Comparison of ENCODE assay signal across 26 mouse cellular contexts in genomic region chr4:123814030-123814501, GRCm38 (mm10). TPM values are rescaled to one million over a fixed set of nuclear protein-coding genes. Genes with fewer than 3 reads are reported as not detected.
DNase-seq lines count a peak whose midpoint lies in the region; ATAC-seq and TF ChIP-seq lines count a peak whose summit lies in the region.
"Had no signal": no experiment of that assay in that cellular context is flagged by ENCODE, and none has a peak within 500 bp of the region (broad histone marks: within the 10 kb centered on the region; RNA-seq: fewer than 3 reads in every experiment).

No protein-coding gene starts in this region.

- POLR2A ChIA-PET in Patski (lab: Charles Lee): no interaction called here

- H3K9me3 ChIP-seq in hindbrain, embryonic 11.5 days (ENCODE audit: control insufficient read depth, low read length): no peaks in the 10 kb centered on the region
- H3K9me3 ChIP-seq in hindbrain, embryonic 12.5 days (replicated peaks): no peaks in the 10 kb centered on the region; the same call in 1 of the 2 replicates
- no peaks in the 10 kb centered on the region for H3K9me3 ChIP-seq in midbrain, embryonic 14.5 days (ENCODE audit: control insufficient read depth, low read length)
- H3K9me3 ChIP-seq in midbrain, embryonic 10.5 days (replicated peaks): no peaks in the 10 kb centered on the region
- H3K9me3 ChIP-seq: embryonic facial prominence, embryonic 12.5 days; forebrain, embryonic 12.5 days; heart, embryonic 15.5 days; intestine, embryonic 15.5 days; liver, embryonic 13.5 days; neural tube, embryonic 15.5 days had no signal

- H3K4me1 ChIP-seq in hindbrain, embryonic 11.5 days (replicated peaks; ENCODE audit: control insufficient read depth, insufficient read depth, low read length): no peaks in the 10 kb centered on the region
- H3K4me1 ChIP-seq in hindbrain, embryonic 12.5 days: peaks cover 6% of the 10 kb centered on the region
- H3K4me1 ChIP-seq in midbrain, embryonic 14.5 days (ENCODE audit: control insufficient read depth, insufficient read depth, low read length): no peaks in the 10 kb centered on the region
- peaks cover 11% of the 10 kb centered on the region for H3K4me1 ChIP-seq in midbrain, embryonic 10.5 days
- H3K4me1 ChIP-seq: intestine, embryonic 15.5 days; liver, embryonic 13.5 days; neural tube, embryonic 15.5 days had no signal

- no peak for ATAC-seq in hindbrain, embryonic 11.5 days (ENCODE audit: low FRiP score)
- no peak for ATAC-seq in hindbrain, embryonic 12.5 days (ENCODE audit: low FRiP score)
- ATAC-seq in midbrain, embryonic 14.5 days (ENCODE audit: low FRiP score, low TSS enrichment): no peak
- peak; percentile 91 for ATAC-seq in Patski
- ATAC-seq: hindbrain, embryonic 16.5 days; intestine, embryonic 15.5 days had no signal

- H3K27ac ChIP-seq in hindbrain, embryonic 11.5 days (ENCODE audit: low read depth, low read length): no peak overlapping the region
- H3K27ac ChIP-seq in hindbrain, embryonic 12.5 days: no peak overlapping the region
- no peak overlapping the region for H3K27ac ChIP-seq in midbrain, embryonic 14.5 days (replicated peaks; ENCODE audit: low read depth, low read length)
- H3K27ac ChIP-seq in midbrain, embryonic 10.5 days (replicated peaks): no peak overlapping the region
- H3K27ac ChIP-seq: embryonic facial prominence, embryonic 12.5 days; forebrain, embryonic 12.5 days; heart, embryonic 15.5 days; intestine, embryonic 15.5 days; liver, embryonic 13.5 days; neural tube, embryonic 15.5 days; stomach, postnatal 0 days had no signal

- in situ Hi-C loops in Patski (cut with MboI; ENCODE audit: low pct_unique_long_range_greater_than_20kb): no loop called here

- CTCF ChIA-PET in Patski (lab: Charles Lee): interaction anchor here (1.0 to 2.6 kb wide), 2 partner anchors 15 to 56 kb away, joined by 3 to 8 read pairs; no protein-coding TSS in a partner anchor

- H3K36me3 ChIP-seq in hindbrain, embryonic 11.5 days (ENCODE audit: control insufficient read depth, insufficient read depth, low read length): no peaks in the 10 kb centered on the region
- H3K36me3 ChIP-seq in hindbrain, embryonic 12.5 days: no peaks in the 10 kb centered on the region
- no peaks in the 10 kb centered on the region for H3K36me3 ChIP-seq in midbrain, embryonic 14.5 days (ENCODE audit: control insufficient read depth, insufficient read depth, low read length)
- H3K36me3 ChIP-seq in midbrain, embryonic 10.5 days: no peaks in the 10 kb centered on the region
- H3K36me3 ChIP-seq: embryonic facial prominence, embryonic 12.5 days; forebrain, embryonic 12.5 days; heart, embryonic 15.5 days; intestine, embryonic 15.5 days; liver, embryonic 13.5 days; neural tube, embryonic 15.5 days had no signal

- peak; percentile 8 for DNase-seq in hindbrain, embryonic 11.5 days (ENCODE audit: low spot score)
- peak; percentile 2 for DNase-seq in midbrain, embryonic 14.5 days
- DNase-seq in midbrain, embryonic 10.5 days (ENCODE audit: low spot score): no peak
- DNase-seq in Patski (ENCODE audit: low read depth, low spot score): peak; percentile 93
- no peak for DNase-seq in cerebellum, postnatal 10 days
- DNase-seq in frontal cortex, postnatal 10 days (ENCODE audit: low spot score in 2 of 2): no peak
- DNase-seq: adrenal gland, adult 2 months; cerebellum, adult 18-20 months; cerebellum, postnatal 36 days; heart, postnatal 4 days; kidney, postnatal 14 days; layer of hippocampus, adult 9-11 months; liver, embryonic 13.5 days; lung, adult 2 months; lung, postnatal 4 days had no signal

- H3K9ac ChIP-seq in hindbrain, embryonic 11.5 days (ENCODE audit: low read depth, low read length): no peak overlapping the region
- H3K9ac ChIP-seq in hindbrain, embryonic 12.5 days: no peak overlapping the region
- no peak overlapping the region for H3K9ac ChIP-seq in midbrain, embryonic 14.5 days (replicated peaks; ENCODE audit: low read length)
- H3K9ac ChIP-seq: embryonic facial prominence, embryonic 12.5 days; forebrain, embryonic 12.5 days; heart, embryonic 15.5 days; intestine, embryonic 15.5 days; liver, embryonic 13.5 days; neural tube, embryonic 15.5 days had no signal

- TF ChIP-seq CTCF in Patski (IDR thresholded peaks at IDR 0.05): no peak

- H3K4me3 ChIP-seq in hindbrain, embryonic 11.5 days (ENCODE audit: low read depth, low read length): no peak overlapping the region
- no peak overlapping the region for H3K4me3 ChIP-seq in hindbrain, embryonic 12.5 days
- no peak overlapping the region for H3K4me3 ChIP-seq in midbrain, embryonic 14.5 days (replicated peaks; ENCODE audit: low read depth, low read length)
- H3K4me3 ChIP-seq in midbrain, embryonic 10.5 days: no peak overlapping the region
- H3K4me3 ChIP-seq: embryonic facial prominence, embryonic 12.5 days; erythroblast, embryonic 14.5 days; forebrain, embryonic 12.5 days; heart, embryonic 15.5 days; intestine, embryonic 15.5 days; liver, embryonic 13.5 days; neural tube, embryonic 15.5 days had no signal

- H3K4me2 ChIP-seq in hindbrain, embryonic 11.5 days (replicated peaks; ENCODE audit: low read depth, low read length): no peak overlapping the region
- H3K4me2 ChIP-seq in hindbrain, embryonic 12.5 days (replicated peaks): no peak overlapping the region
- no peak overlapping the region for H3K4me2 ChIP-seq in midbrain, embryonic 14.5 days (ENCODE audit: low read length)
- H3K4me2 ChIP-seq: embryonic facial prominence, embryonic 12.5 days; forebrain, embryonic 12.5 days; heart, embryonic 15.5 days; intestine, embryonic 15.5 days; liver, embryonic 13.5 days; neural tube, embryonic 15.5 days had no signal

- WGBS in hindbrain, embryonic 11.5 days: 58% methylated on average over 7 of the region's 7 CpGs
- 57% methylated on average over 7 of the region's 7 CpGs for WGBS in hindbrain, embryonic 12.5 days
- 48% methylated on average over 7 of the region's 7 CpGs for WGBS in midbrain, embryonic 14.5 days
- WGBS in midbrain, embryonic 10.5 days: 69% methylated on average over 7 of the region's 7 CpGs

- no peaks in the 10 kb centered on the region for H3K27me3 ChIP-seq in hindbrain, embryonic 11.5 days (ENCODE audit: control insufficient read depth, insufficient read depth, low read length)
- H3K27me3 ChIP-seq in hindbrain, embryonic 12.5 days: no peaks in the 10 kb centered on the region
- no peaks in the 10 kb centered on the region for H3K27me3 ChIP-seq in midbrain, embryonic 14.5 days (ENCODE audit: control insufficient read depth, insufficient read depth, low read length)
- no peaks in the 10 kb centered on the region for H3K27me3 ChIP-seq in midbrain, embryonic 10.5 days (ENCODE audit: low read depth, poor library complexity, severe bottlenecking)
- H3K27me3 ChIP-seq in Patski: no peaks in the 10 kb centered on the region
- H3K27me3 ChIP-seq: embryonic facial prominence, embryonic 12.5 days; forebrain, embryonic 12.5 days; heart, embryonic 15.5 days; intestine, embryonic 15.5 days; liver, embryonic 13.5 days; neural tube, embryonic 15.5 days had no signal

RNA-seq across cellular contexts. Expression of gene Rhbdl2, which starts 26.4 kb away (rescaled TPM):
- 0.46 and 0.86 TPM in 2 replicates for polyA plus RNA-seq in hindbrain, embryonic 11.5 days (2014; fragmentation: Nextera tagmentation; extraction: Ambion mirVana)
- 0.40 and 0.77 TPM in 2 replicates for polyA plus RNA-seq in hindbrain, embryonic 12.5 days (2016; fragmentation: Nextera tagmentation; extraction: Ambion mirVana)
- polyA plus RNA-seq in midbrain, embryonic 14.5 days (2014; fragmentation: Nextera tagmentation; extraction: Ambion mirVana): 0.61 and 1.4 TPM in 2 replicates
- 0.11 and 0.72 TPM in 2 replicates for polyA plus RNA-seq in midbrain, embryonic 10.5 days (2016; fragmentation: Nextera tagmentation; extraction: Ambion mirVana)
- polyA plus RNA-seq in Patski (2021): 19.0 TPM
- polyA plus RNA-seq: erythroblast, embryonic 14.5 days; liver, embryonic 13.5 days had no signal

RNA-seq across cellular contexts. Expression of gene 4933427I04Rik, which starts 45.4 kb away (rescaled TPM):
- polyA plus RNA-seq in hindbrain, embryonic 11.5 days (2014; fragmentation: Nextera tagmentation; extraction: Ambion mirVana): 0.12 TPM in 1 of 2 replicates, not detected in the other
- polyA plus RNA-seq in hindbrain, embryonic 12.5 days (2016; fragmentation: Nextera tagmentation; extraction: Ambion mirVana): 0.18 TPM in 1 of 2 replicates, not detected in the other
- polyA plus RNA-seq in midbrain, embryonic 14.5 days (2014; fragmentation: Nextera tagmentation; extraction: Ambion mirVana): 0.09 TPM in 2 replicates
- 0.06 TPM in 1 of 2 replicates, not detected in the other for polyA plus RNA-seq in midbrain, embryonic 10.5 days (2016; fragmentation: Nextera tagmentation; extraction: Ambion mirVana)
- 0.09 TPM for polyA plus RNA-seq in Patski (2021)
- polyA plus RNA-seq: adrenal gland, adult 2 months; erythroblast, embryonic 14.5 days; heart, embryonic 15.5 days; intestine, embryonic 15.5 days; liver, embryonic 13.5 days; lung, adult 2 months; small intestine, adult 2 months; stomach, postnatal 0 days; thymus, postnatal 0 days had no signal

Comparison
In these comparisons a context has a peak if more than half of its experiments do, and no peak if none do; other contexts are left out.
1. DNase-seq: peak in hindbrain, embryonic 11.5 days (single experiment), midbrain, embryonic 14.5 days (single experiment) and Patski (single experiment); none in midbrain, embryonic 10.5 days (single experiment), cerebellum, postnatal 10 days (0 of 2) and frontal cortex, postnatal 10 days (0 of 2).